Mouse (Mus musculus) G1E (cell line): ENCODE measurements around the gene Gmpr.

Source experiments
- CTCF ChIP-seq: IDR thresholded peaks from 2 replicates; pipeline ENCODE4 v1.5.1; 2012; ENCODE audit warnings: low read depth, low read length, inconsistent platforms, mixed read lengths
- GATA1 ChIP-seq: IDR thresholded peaks from 2 replicates; pipeline ENCODE4 v1.6.1; 2012; ENCODE audit warnings: borderline replicate concordance, low read length, inconsistent platforms, mixed read lengths
- GATA2 ChIP-seq: IDR thresholded peaks from 2 replicates; pipeline ENCODE4 v1.6.1; 2012; ENCODE audit warnings: low read depth, low read length, inconsistent platforms, borderline replicate concordance
- POLR2AphosphoS5 ChIP-seq: IDR thresholded peaks from 2 replicates; pipeline ENCODE4 v1.6.1; 2012; ENCODE audit warnings: low read depth, low read length, inconsistent platforms; ENCODE audit not compliant: insufficient replicate concordance
- TAL1 ChIP-seq: conservative IDR thresholded peaks from 2 replicates; pipeline ENCODE4 v1.6.1; 2012; ENCODE audit warnings: low read depth, low read length, inconsistent platforms, mixed read lengths

GRCm38 (mm10) chr13:45569932-45570331 is 62.7 kb downstream of the Gmpr start:
- TF ChIP-seq CTCF = no peak
- no peak for TF ChIP-seq TAL1
- TF ChIP-seq GATA2 = no peak
- no peak for TF ChIP-seq POLR2AphosphoS5
- TF ChIP-seq GATA1 = no peak
